Mouse (Mus musculus) neural tube, embryonic 12.5 days (tissue): Measurements from ENCODE around the gene Clock. TPM values are rescaled to one million over a fixed set of nuclear protein-coding genes. Genes with fewer than 3 reads are reported as not detected.

ENCODE experiments used
- ATAC-seq: fragments of 200-750 bp; cut with Nextera tagmentation; 2 replicates; pipeline ENCODE4 v1.8.0; 2017; ENCODE audit warnings: low read depth, mild to moderate bottlenecking, moderate TSS enrichment, moderate library complexity; ENCODE audit not compliant: low FRiP score
- H3K27ac ChIP-seq: fragments of 300-500 bp; sonication (generic); 2 replicates; pipeline ENCODE4 v1.5.1; 2016
- H3K27me3 ChIP-seq: fragments of 300-500 bp; sonication (generic); replicated peaks from 2 replicates; pipeline ENCODE4 v1.6.1; 2016; ENCODE audit warnings: mild to moderate bottlenecking
- H3K36me3 ChIP-seq: fragments of 300-500 bp; sonication (generic); 2 replicates; pipeline ENCODE4 v1.6.1; 2016; ENCODE audit warnings: mild to moderate bottlenecking
- H3K4me1 ChIP-seq: fragments of 300-500 bp; sonication (generic); 2 replicates; pipeline ENCODE4 v1.6.1; 2016
- H3K4me2 ChIP-seq: fragments of 300-500 bp; sonication (generic); replicated peaks from 2 replicates; pipeline ENCODE4 v1.6.1; 2016; ENCODE audit warnings: mild to moderate bottlenecking
- H3K4me3 ChIP-seq: fragments of 300-500 bp; sonication (generic); 2 replicates; pipeline ENCODE4 v1.5.1; 2016
- H3K9ac ChIP-seq: fragments of 300-500 bp; sonication (generic); 2 replicates; pipeline ENCODE4 v1.6.1; 2016; ENCODE audit warnings: mild to moderate bottlenecking
- H3K9me3 ChIP-seq: fragments of 300-500 bp; sonication (generic); 2 replicates; pipeline ENCODE4 v1.6.1; 2016; ENCODE audit warnings: mild to moderate bottlenecking
- WGBS: fragments of 180-500 bp; shearing (Covaris S2); methylation state at CpG from one replicate; pipeline ENCODE4 v1.1.7; 2016; 5-methylcytosine and 5-hydroxymethylcytosine counted together
- polyA plus RNA-seq: library from polyadenylated mRNA; unstranded; fragments of >200 nt; fragmentation: Nextera tagmentation; extraction: Ambion mirVana; gene quantifications from 2 replicates; pipeline ENCODE4 v1.2.1, GENCODE M21; 2016

Clock gene
- polyA plus RNA-seq, 1 experiment from 2014 or later: 14.5 TPM

DNA sequence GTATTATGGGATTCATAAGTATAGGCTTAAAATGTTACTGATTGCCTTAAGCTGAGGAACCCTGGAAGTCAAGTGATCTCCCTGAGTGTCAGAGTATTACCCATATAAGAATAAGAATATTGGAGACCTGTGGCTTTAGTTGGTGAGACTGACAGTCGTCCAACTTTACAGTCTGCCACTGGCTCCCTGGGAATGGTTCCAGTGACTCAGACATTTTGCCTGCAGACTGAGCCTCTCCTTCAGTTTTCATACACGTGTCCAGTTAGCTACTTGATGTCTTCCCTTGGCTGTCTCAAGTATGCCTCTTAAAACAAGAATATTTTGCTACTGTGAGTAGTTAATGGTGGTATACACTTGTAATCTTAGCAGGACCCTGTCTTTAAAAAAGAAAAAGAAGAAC lies 3.6 kb upstream of the Clock start:
- no peak overlapping the region for H3K9ac ChIP-seq
- no peaks in the 10 kb centered on the region for H3K27me3 ChIP-seq
- no peak overlapping the region for H3K27ac ChIP-seq
- no peaks in the 10 kb centered on the region for H3K9me3 ChIP-seq
- WGBS: 75% methylated on average over 2 of the region's 2 CpGs
- ATAC-seq: no peak
- no peaks in the 10 kb centered on the region for H3K36me3 ChIP-seq
- no peak overlapping the region for H3K4me3 ChIP-seq
- H3K4me1 ChIP-seq: peaks cover 7% of the 10 kb centered on the region; the same call in 1 of the 2 replicates
- no peak overlapping the region for H3K4me2 ChIP-seq

DNA sequence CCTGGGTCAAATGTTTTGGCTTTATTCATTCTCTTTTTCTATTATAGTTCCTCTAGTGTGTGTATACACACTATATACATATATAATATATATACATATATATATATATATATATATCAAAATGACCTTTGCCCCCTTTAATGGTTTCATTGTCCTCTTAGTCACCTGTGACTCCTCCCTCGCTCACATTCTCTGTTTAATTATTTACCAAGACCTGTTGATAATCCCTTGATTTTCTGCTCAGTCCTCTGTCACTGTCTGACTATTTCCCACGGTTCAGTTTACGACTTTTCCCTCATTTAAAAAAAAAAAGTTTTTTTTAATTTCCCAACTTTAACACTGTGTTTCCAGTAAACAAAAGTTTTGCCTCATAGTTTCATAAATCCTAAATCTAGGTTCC lies 1.7 kb upstream of the Clock start:
- Histone ChIP-seq H3K36me3 (no peaks in the 10 kb centered on the region), H3K9ac (no peak overlapping the region), H3K27ac (no peak overlapping the region), H3K4me3 (no peak overlapping the region), H3K27me3 (no peaks in the 10 kb centered on the region), H3K4me2 (no peak overlapping the region), H3K9me3 (no peaks in the 10 kb centered on the region), H3K4me1 (peaks cover 18% of the 10 kb centered on the region; the same call in 1 of the 2 replicates)
- WGBS: 34% methylated on average over 3 of the region's 3 CpGs
- ATAC-seq: no peak

DNA sequence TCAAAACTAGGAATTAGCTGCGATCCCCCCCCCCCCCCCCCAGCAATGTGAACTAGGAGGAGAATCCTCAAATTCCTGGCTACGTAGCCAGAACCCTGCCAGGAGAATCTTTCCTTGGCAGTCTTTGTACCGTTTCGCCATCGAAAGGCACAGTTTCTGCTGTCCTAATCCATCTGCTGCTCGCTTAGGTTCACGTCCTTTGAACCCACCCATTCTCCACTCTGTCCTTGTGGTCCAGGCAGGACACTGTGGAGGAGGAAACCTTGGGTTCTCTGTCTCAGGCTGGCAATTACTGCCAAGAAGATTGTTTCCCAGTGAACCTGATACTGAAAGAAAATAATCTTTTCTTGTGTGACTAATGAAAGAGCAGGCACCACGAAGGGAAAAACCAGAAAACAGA lies 1.0 kb upstream of the Clock start:
- peaks cover 19% of the 10 kb centered on the region; the same call in 1 of the 2 replicates for H3K4me1 ChIP-seq
- ATAC-seq: no peak
- H3K9me3 ChIP-seq: no peaks in the 10 kb centered on the region
- H3K4me3 ChIP-seq: no peak overlapping the region
- no peak overlapping the region for H3K27ac ChIP-seq
- 2% methylated on average over 8 of the region's 8 CpGs for WGBS
- no peaks in the 10 kb centered on the region for H3K36me3 ChIP-seq
- H3K27me3 ChIP-seq: no peaks in the 10 kb centered on the region
- H3K9ac ChIP-seq: peak overlapping the region; percentile 91
- H3K4me2 ChIP-seq: peak overlapping the region; percentile 80

DNA sequence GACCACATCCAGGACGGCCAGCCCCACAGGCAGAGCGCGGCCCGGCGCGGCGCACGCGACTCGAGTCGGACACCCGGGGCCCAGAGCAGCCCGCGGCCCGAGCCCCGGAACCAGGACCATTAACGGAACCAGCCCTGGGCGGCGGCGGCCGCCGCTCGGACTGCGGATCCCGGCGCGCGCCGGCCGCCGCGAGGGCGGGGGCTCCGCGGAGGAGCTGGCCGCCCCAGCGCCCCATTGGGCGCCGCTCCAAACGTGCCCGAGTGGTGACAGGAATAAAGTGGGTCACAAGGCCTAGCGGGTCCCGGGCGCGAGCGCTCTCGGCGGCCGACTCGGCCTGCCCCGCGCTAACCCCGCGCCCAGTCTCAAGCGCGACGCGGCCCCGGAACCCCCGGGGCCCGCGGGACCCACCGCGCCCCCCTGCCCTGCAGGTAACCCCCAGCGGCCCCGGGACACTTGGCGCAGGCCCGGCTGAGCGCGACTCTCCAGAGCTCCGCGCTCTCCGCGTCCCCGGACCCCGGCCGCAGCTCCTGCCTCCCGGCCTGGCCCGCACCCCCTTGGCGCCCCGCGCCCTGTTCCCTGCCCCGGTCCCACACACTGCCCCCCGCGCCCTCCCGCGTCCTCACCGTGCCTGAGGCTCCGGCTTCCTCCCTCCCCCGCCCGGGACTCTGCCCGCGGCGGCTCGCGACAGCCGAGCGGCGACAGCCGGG lies 694 bp downstream of the Clock start:
- no peaks in the 10 kb centered on the region for H3K9me3 ChIP-seq
- no peaks in the 10 kb centered on the region for H3K36me3 ChIP-seq
- H3K4me3 ChIP-seq: peak overlapping the region; percentile 98
- H3K9ac ChIP-seq: peak overlapping the region; percentile 91
- peaks cover 19% of the 10 kb centered on the region; the same call in 1 of the 2 replicates for H3K4me1 ChIP-seq
- H3K27ac ChIP-seq: peak overlapping the region; percentile 98
- no peaks in the 10 kb centered on the region for H3K27me3 ChIP-seq
- H3K4me2 ChIP-seq: peak overlapping the region; percentile 80
- ATAC-seq: peak; percentile 81
- WGBS: 1% methylated on average over 90 of the region's 100 CpGs

DNA sequence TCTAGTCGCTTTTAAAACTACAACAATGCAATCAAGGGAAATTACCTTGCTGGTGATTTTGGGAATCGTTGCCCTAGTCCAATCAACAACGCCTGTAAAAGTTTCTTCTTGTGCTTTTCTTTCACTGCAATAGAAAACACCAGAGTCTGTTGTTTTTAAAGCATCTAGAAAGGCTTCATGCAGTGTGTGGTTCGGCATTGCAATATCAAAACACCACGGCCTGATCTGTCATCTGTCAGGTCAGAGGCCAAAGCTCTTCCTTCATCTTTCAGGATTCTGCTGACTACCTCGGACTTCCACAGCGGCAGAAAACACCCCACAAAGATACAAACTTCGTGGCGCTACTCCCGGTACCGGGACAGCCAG lies 1.2 kb downstream of the Clock start:
- 3% methylated on average over 11 of the region's 11 CpGs for WGBS
- ATAC-seq: no peak
- H3K4me2 ChIP-seq: peak overlapping the region; percentile 80
- peak overlapping the region; percentile 98 for H3K4me3 ChIP-seq
- H3K27me3 ChIP-seq: no peaks in the 10 kb centered on the region
- peak overlapping the region; percentile 91 for H3K9ac ChIP-seq
- no peaks in the 10 kb centered on the region for H3K9me3 ChIP-seq
- peaks cover 19% of the 10 kb centered on the region; the same call in 1 of the 2 replicates for H3K4me1 ChIP-seq
- no peaks in the 10 kb centered on the region for H3K36me3 ChIP-seq
- H3K27ac ChIP-seq: peak overlapping the region; percentile 98

DNA sequence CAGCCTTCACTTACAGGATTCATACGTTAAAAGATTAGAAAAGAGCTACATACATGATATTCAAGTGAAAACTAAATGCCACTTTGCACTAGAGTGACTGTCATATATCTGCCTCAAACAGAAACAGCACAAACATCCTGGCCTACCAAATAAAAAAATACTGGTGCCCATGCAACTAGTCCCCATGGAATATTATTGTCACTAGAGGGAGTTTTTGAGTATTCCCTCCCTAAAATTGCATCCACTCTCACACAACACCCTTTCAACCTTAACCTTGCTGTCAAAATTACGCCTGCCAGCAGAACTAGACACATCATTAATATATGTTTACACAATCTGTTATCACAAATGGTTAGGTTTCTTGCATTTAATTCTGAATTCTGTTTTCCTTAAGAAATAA lies 2.6 kb downstream of the Clock start:
- peaks cover 19% of the 10 kb centered on the region; the same call in 1 of the 2 replicates for H3K4me1 ChIP-seq
- WGBS: 89% methylated on average over 2 of the region's 2 CpGs

DNA sequence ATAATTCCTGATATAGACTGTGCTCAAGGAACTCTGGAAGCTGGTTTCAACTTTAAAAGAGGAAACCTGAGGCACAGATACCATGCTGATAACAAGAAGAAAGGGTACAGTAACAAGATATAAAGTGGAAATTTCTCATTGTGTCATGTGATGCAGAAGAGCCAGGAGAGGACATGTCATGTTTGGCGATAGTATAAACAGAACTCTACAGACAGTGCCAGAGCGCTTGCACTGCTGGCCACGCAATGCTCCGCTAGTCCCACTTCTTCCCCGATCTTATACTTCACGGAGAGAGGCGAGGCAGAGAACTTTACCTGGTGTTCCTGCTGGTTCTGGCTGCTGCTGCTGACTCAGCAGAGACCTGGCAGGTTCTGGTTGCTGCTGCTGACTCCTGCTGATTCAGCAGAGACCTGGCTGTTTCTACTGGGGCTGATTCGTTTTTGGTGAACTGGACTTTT lies 15.3 kb downstream of the Clock start:
- ATAC-seq: no peak
- 93% methylated on average over 8 of the region's 8 CpGs for whole genome bisulfite sequencing
- Histone ChIP-seq H3K9me3 (no peaks in the 10 kb centered on the region), H3K27ac (no peak overlapping the region), H3K4me1 (no peaks in the 10 kb centered on the region), H3K4me2 (no peak overlapping the region), H3K9ac (no peak overlapping the region), H3K27me3 (no peaks in the 10 kb centered on the region), H3K36me3 (no peaks in the 10 kb centered on the region), H3K4me3 (no peak overlapping the region)

More for the DNA sequence above, 2.6 kb downstream of the Clock start:
- H3K9me3 ChIP-seq: no peaks in the 10 kb centered on the region
- 0 out of 2 replicates have a peak overlapping the region, but pooled peaks have one; percentile 2 for H3K4me2 ChIP-seq
- no peak for ATAC-seq
- no peaks in the 10 kb centered on the region for H3K36me3 ChIP-seq
- H3K4me3 ChIP-seq: no peak overlapping the region
- H3K27me3 ChIP-seq: no peaks in the 10 kb centered on the region
- H3K9ac ChIP-seq: no peak overlapping the region
- no peak overlapping the region for H3K27ac ChIP-seq

DNA sequence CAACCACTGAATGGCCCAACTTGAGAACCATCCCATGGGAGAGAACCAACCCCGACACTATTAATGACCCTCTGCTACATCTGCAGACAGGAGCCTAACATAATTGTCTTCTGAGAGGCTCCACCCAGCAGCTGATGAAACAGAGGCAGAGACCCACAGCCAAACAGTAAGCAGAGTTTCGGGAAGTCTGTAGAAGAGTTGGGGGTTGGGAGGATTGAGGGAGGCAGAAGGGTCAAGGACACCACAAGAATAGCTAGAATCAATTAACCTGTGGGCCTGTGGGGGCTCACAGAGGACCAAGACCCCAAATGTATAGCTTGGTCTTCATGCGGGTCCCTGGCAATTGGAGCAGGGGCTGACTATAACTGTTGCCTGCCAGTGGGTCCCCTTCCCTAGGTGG lies 16.3 kb downstream of the Clock start:
- 91% methylated on average over 3 of the region's 3 CpGs for WGBS
- no peak overlapping the region for H3K9ac ChIP-seq
- no peak overlapping the region for H3K4me3 ChIP-seq
- H3K27me3 ChIP-seq: no peaks in the 10 kb centered on the region
- H3K4me1 ChIP-seq: no peaks in the 10 kb centered on the region
- no peak overlapping the region for H3K27ac ChIP-seq
- ATAC-seq: no peak
- H3K4me2 ChIP-seq: no peak overlapping the region
- no peaks in the 10 kb centered on the region for H3K9me3 ChIP-seq
- no peaks in the 10 kb centered on the region for H3K36me3 ChIP-seq

DNA sequence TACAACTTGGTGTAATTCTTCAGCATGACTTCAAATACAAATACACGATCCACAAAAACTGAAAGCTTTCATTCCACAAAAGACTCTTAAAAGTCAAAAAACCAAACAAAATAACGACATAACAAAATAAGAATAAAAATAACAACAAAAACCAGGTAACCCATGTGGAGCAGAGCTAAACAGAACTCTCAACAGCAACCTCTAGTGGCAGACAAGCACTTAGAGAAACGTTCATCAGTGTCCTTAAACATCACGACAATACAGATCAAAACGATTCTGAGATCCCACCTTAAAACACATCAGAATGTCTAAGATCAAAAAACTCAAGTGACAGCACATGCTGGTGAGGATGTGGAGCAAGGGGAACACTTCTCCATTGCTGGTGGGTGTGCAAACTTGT lies 17.5 kb downstream of the Clock start:
- no peak overlapping the region for H3K9ac ChIP-seq
- no peak for ATAC-seq
- H3K27ac ChIP-seq: no peak overlapping the region
- H3K9me3 ChIP-seq: no peaks in the 10 kb centered on the region
- no peaks in the 10 kb centered on the region for H3K4me1 ChIP-seq
- no peaks in the 10 kb centered on the region for H3K36me3 ChIP-seq
- H3K27me3 ChIP-seq: no peaks in the 10 kb centered on the region
- WGBS: 81% methylated on average over 5 of the region's 5 CpGs
- H3K4me2 ChIP-seq: no peak overlapping the region
- no peak overlapping the region for H3K4me3 ChIP-seq

DNA sequence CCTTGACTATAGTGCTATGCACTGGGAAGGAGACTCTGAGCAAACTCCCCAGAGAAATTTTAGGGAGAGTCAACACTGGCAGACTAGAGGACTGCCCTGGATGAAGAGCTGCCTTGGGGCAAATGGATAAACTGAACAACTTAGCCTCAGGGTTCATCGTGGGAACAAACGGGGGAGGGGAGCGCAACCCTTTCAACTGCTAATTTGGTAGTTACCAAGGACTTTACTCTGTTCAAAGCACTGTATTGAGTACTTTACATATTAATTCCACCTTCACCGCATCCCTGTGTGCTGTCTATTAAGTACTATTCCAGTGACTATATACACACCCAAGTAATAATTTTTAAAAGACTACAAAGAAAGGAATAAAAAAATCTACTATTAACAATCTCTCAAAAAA lies 18.9 kb downstream of the Clock start:
- Histone ChIP-seq H3K4me1 (no peaks in the 10 kb centered on the region), H3K9me3 (no peaks in the 10 kb centered on the region), H3K4me2 (no peak overlapping the region), H3K4me3 (no peak overlapping the region), H3K27me3 (no peaks in the 10 kb centered on the region), H3K36me3 (no peaks in the 10 kb centered on the region), H3K27ac (no peak overlapping the region), H3K9ac (no peak overlapping the region)
- 39% methylated on average over 4 of the region's 4 CpGs for WGBS
- no peak for ATAC-seq

DNA sequence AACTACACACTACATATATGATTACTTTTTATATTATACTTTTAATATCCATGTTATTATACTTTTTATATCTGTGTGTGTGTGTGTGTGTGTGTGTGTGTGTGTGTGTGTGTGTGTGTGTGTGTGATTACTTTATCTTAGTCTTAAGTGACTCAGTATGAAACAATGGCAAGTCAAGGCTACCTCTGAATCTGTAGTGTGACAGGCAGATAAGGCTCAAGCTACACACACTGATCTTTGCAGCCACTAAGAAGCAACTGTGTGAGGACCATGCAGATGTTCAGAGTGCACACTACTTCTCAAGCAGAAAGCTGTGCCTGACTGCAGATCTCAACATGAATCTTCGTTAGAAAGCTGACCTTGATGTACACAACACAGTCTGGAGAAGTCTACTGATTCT lies 20.7 kb downstream of the Clock start:
- H3K9ac ChIP-seq: no peak overlapping the region
- 93% methylated on average over 1 of the region's 1 CpGs for WGBS
- ATAC-seq: no peak

DNA sequence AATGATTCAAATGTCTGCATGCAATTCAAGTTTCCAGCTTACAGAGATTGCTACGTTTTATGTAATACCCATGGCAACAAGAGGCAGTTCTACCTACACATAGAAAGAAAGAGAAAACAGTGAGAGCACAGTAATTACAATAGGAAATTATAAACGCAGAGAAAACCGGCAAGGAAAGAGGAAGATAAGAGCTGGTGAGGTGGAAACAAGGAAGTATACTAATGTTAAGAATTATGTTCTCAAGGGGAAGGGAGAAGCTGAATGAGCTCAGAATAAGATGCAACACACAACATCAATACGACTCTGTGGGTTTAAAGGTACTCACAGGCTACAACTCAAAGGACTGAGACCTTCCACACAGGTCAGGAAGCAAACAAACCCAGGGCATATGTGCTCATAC lies 29.6 kb downstream of the Clock start:
- Histone ChIP-seq H3K9me3 (no peaks in the 10 kb centered on the region), H3K4me2 (no peak overlapping the region), H3K4me3 (no peak overlapping the region), H3K27ac (no peak overlapping the region), H3K4me1 (no peaks in the 10 kb centered on the region), H3K27me3 (no peaks in the 10 kb centered on the region), H3K9ac (no peak overlapping the region), H3K36me3 (no peaks in the 10 kb centered on the region; the same call in 1 of the 2 replicates)
- no peak for ATAC-seq
- WGBS: 86% methylated on average over 4 of the region's 4 CpGs

More for the DNA sequence above, 20.7 kb downstream of the Clock start:
- no peaks in the 10 kb centered on the region for H3K9me3 ChIP-seq
- H3K4me2 ChIP-seq: no peak overlapping the region
- no peaks in the 10 kb centered on the region for H3K27me3 ChIP-seq
- no peak overlapping the region for H3K27ac ChIP-seq
- H3K4me3 ChIP-seq: no peak overlapping the region
- H3K36me3 ChIP-seq: no peaks in the 10 kb centered on the region
- H3K4me1 ChIP-seq: no peaks in the 10 kb centered on the region

DNA sequence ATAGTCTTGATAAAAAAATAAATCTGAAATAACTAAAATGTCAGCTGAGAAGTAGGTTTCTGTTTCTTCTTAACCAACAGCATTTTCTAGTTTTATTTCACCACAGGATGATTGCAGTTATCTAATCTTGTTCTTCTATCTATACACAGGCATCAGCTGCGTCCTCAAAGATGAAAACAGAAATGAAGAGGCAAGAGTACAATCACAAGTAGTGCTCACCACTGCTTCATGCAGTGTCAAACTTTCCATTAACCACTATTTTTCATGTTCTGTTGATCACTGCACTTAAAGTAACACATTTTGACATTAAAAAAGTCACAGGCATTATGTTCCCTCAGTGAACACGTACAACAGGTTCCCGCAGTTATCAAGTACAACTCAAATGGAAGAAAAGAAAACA lies 53.6 kb downstream of the Clock start:
- no peak for ATAC-seq
- no peaks in the 10 kb centered on the region for H3K9me3 ChIP-seq
- peaks cover 10% of the 10 kb centered on the region for H3K36me3 ChIP-seq
- H3K27me3 ChIP-seq: no peaks in the 10 kb centered on the region
- H3K9ac ChIP-seq: no peak overlapping the region
- no peak overlapping the region for H3K4me2 ChIP-seq
- H3K4me3 ChIP-seq: no peak overlapping the region
- no peak overlapping the region for H3K27ac ChIP-seq
- H3K4me1 ChIP-seq: no peaks in the 10 kb centered on the region
- 89% methylated on average over 3 of the region's 3 CpGs for WGBS
